Mouse (Mus musculus) thymus, postnatal 14 days (tissue): ENCODE results near the gene Gpkow.
"Not testable (repeated sequence)": the region's sequence is repeated elsewhere in the genome, so short reads cannot be mapped to it uniquely, and the experiment has no call there.

Experiments used
- DNase-seq: peaks from one replicate; pipeline ENCODE4 v3.0.0; 2021

Gene Gpkow

GRCm38 (mm10) chrX:7690486-7690885, 6.4 kb upstream of the Gpkow start:
- no peak for DNase-seq

- DNase-seq: peak; percentile 55
Measured at GRCm38 (mm10) chrX:7692862-7693261, 4.1 kb upstream of the Gpkow start.

GRCm38 (mm10) chrX:7696520-7696919, 411 bp upstream of the Gpkow start:
- no peak for DNase-seq

- not testable (repeated sequence) for DNase-seq
Measured at GRCm38 (mm10) chrX:7713764-7714134, 16.8 kb downstream of the Gpkow start.

GRCm38 (mm10) chrX:7714135-7714899, 17.4 kb downstream of the Gpkow start, which contains the start of gene Wdr45:
Wdr45 (plus strand) TSS chrX:7714333.
- peak; percentile 92 for DNase-seq

GRCm38 (mm10) chrX:7716058-7716457, 19.1 kb downstream of the Gpkow start:
- peak; percentile 16 for DNase-seq

GRCm38 (mm10) chrX:7721514-7722281, 24.8 kb downstream of the Gpkow start, which contains the start of gene Gm45208:
Gm45208 (plus strand) TSS chrX:7722245.
- peak; percentile 74 for DNase-seq

- DNase-seq: no peak
Measured at GRCm38 (mm10) chrX:7722282-7722611, 25.3 kb downstream of the Gpkow start.

- DNase-seq: no peak
Measured at GRCm38 (mm10) chrX:7722691-7723090, 25.8 kb downstream of the Gpkow start.

GRCm38 (mm10) chrX:7724135-7724534, 27.2 kb downstream of the Gpkow start:
- no peak for DNase-seq

GRCm38 (mm10) chrX:7725841-7726240, 28.9 kb downstream of the Gpkow start:
- DNase-seq: no peak

GRCm38 (mm10) chrX:7727176-7727575, 30.2 kb downstream of the Gpkow start:
- no peak for DNase-seq

- peak; percentile 77 for DNase-seq
Measured at GRCm38 (mm10) chrX:7728215-7728921, 31.4 kb downstream of the Gpkow start, which contains the start of gene Praf2. Praf2 (plus strand) TSS chrX:7728439.

GRCm38 (mm10) chrX:7728922-7729265, 32.0 kb downstream of the Gpkow start:
- no peak for DNase-seq

- peak; percentile 89 for DNase-seq
Measured at GRCm38 (mm10) chrX:7733571-7734156, 36.7 kb downstream of the Gpkow start.

GRCm38 (mm10) chrX:7739336-7740081, 42.6 kb downstream of the Gpkow start:
- DNase-seq: no peak

- DNase-seq: no peak
Measured at GRCm38 (mm10) chrX:7740082-7740819, 43.3 kb downstream of the Gpkow start.

- DNase-seq: no peak
Measured at GRCm38 (mm10) chrX:7741103-7741502, 44.2 kb downstream of the Gpkow start.

GRCm38 (mm10) chrX:7743470-7743869, 46.5 kb downstream of the Gpkow start:
- no peak for DNase-seq

- DNase-seq: no peak
Measured at GRCm38 (mm10) chrX:7744940-7745339, 48.0 kb downstream of the Gpkow start.

GRCm38 (mm10) chrX:7745429-7745828, 48.5 kb downstream of the Gpkow start:
- DNase-seq: no peak
